Mouse (Mus musculus) MEL (cell line): Measurements from ENCODE around the gene Mpzl1. TPM values are rescaled to one million over a fixed set of nuclear protein-coding genes. Genes with fewer than 3 reads are reported as not detected.

ENCODE experiments used
- DNase-seq: peaks from one replicate; pipeline ENCODE4 v3.0.0; 2011; ENCODE audit warnings: low read depth, low spot score
- H3K27ac ChIP-seq: 2 replicates; pipeline ENCODE4 v1.5.1; 2012; ENCODE audit warnings: low read depth, mild to moderate bottlenecking, control low read depth, low read length, moderate library complexity; ENCODE audit not compliant: control insufficient read depth
- H3K27me3 ChIP-seq, 2 experiments: fragments of 150-350 bp in 1 of 2; sonication (generic) in 1 of 2; 2 replicates each; pipeline ENCODE4 v1.6.1; 2012; ENCODE audit warnings: low read length in 2 of 2, mild to moderate bottlenecking in 2 of 2, improper control_type of control experiment in 1 of 2, moderate library complexity in 1 of 2; ENCODE audit not compliant: insufficient read depth in 2 of 2, control insufficient read depth in 1 of 2
- H3K36me3 ChIP-seq, 2 experiments: 2 replicates each; pipeline ENCODE4 v1.6.1; 2012 to 2014; ENCODE audit warnings: low read length in 2 of 2, improper control_type of control experiment in 1 of 2, inconsistent platforms in 1 of 2, mild to moderate bottlenecking in 1 of 2; ENCODE audit not compliant: insufficient read depth in 2 of 2, control insufficient read depth in 1 of 2
- H3K4me1 ChIP-seq, 2 experiments: fragments of 150-350 bp in 1 of 2; sonication (generic) in 1 of 2; 2 replicates each; pipeline ENCODE4 v1.6.1; 2012; ENCODE audit warnings: low read length in 2 of 2, improper control_type of control experiment in 1 of 2, mild to moderate bottlenecking in 1 of 2; ENCODE audit not compliant: insufficient read depth in 2 of 2, control insufficient read depth in 1 of 2
- H3K4me3 ChIP-seq, 2 experiments: fragments of 150-350 bp in 1 of 2; sonication (generic) in 1 of 2; 2 replicates each; pipeline ENCODE4 v1.5.1; 2012; ENCODE audit warnings: low read depth in 2 of 2, low read length in 2 of 2, mild to moderate bottlenecking in 2 of 2, moderate library complexity in 2 of 2, control low read depth in 1 of 2, improper control_type of control experiment in 1 of 2; ENCODE audit not compliant: control insufficient read depth in 1 of 2, insufficient read depth in 1 of 2
- H3K79me2 ChIP-seq: 2 replicates; pipeline ENCODE4 v1.6.1; 2012; ENCODE audit warnings: mild to moderate bottlenecking, low read length, moderate library complexity; ENCODE audit not compliant: control insufficient read depth, poor library complexity, insufficient read depth
- H3K9ac ChIP-seq: 2 replicates; pipeline ENCODE4 v1.6.1; 2012; ENCODE audit warnings: low read depth, mild to moderate bottlenecking, control low read depth, low read length, moderate library complexity; ENCODE audit not compliant: control insufficient read depth, poor library complexity, severe bottlenecking
- H3K9me3 ChIP-seq: fragments of 150-350 bp; sonication (generic); replicated peaks from 2 replicates; pipeline ENCODE4 v1.6.1; 2012; ENCODE audit warnings: mild to moderate bottlenecking, low read length, improper control_type of control experiment, moderate library complexity; ENCODE audit not compliant: insufficient read depth
- BHLHE40 ChIP-seq: IDR thresholded peaks from 2 replicates; pipeline ENCODE4 v1.6.1; 2012; ENCODE audit warnings: low read depth, mild to moderate bottlenecking, inconsistent platforms, low read length, improper control_type of control experiment, borderline replicate concordance
- CHD1 ChIP-seq: IDR thresholded peaks from 2 replicates; pipeline ENCODE4 v1.6.1; 2012; ENCODE audit warnings: low read depth, mild to moderate bottlenecking, inconsistent platforms, low read length, improper control_type of control experiment
- CHD2 ChIP-seq: IDR thresholded peaks from 2 replicates; pipeline ENCODE4 v1.6.1; 2011; ENCODE audit warnings: low read length, improper control_type of control experiment
- CTCF ChIP-seq, 3 experiments: IDR thresholded peaks in 2 of 3; conservative IDR thresholded peaks in 1 of 3; 2 replicates each; pipeline ENCODE4 v1.5.1; 2011 to 2012; ENCODE audit warnings: low read length in 3 of 3, low read depth in 2 of 3, mild to moderate bottlenecking in 2 of 3, improper control_type of control experiment in 1 of 3, inconsistent platforms in 1 of 3, mixed read lengths in 1 of 3, moderate library complexity in 1 of 3; ENCODE audit not compliant: control insufficient read depth in 1 of 3, insufficient read depth in 1 of 3, poor library complexity in 1 of 3, severe bottlenecking in 1 of 3
- E2F4 ChIP-seq: IDR thresholded peaks from 2 replicates; pipeline ENCODE4 v1.6.1; 2011; ENCODE audit warnings: low read depth, low read length, improper control_type of control experiment, borderline replicate concordance
- ETS1 ChIP-seq: IDR thresholded peaks from 2 replicates; pipeline ENCODE4 v1.6.1; 2012; ENCODE audit warnings: low read depth, mild to moderate bottlenecking, inconsistent platforms, low read length, improper control_type of control experiment, moderate library complexity
- GABPA ChIP-seq: IDR thresholded peaks from 2 replicates; pipeline ENCODE4 v1.6.1; 2012; ENCODE audit warnings: low read depth, mild to moderate bottlenecking, inconsistent platforms, low read length, improper control_type of control experiment, moderate library complexity
- JUND ChIP-seq: IDR thresholded peaks from 2 replicates; pipeline ENCODE4 v1.6.1; 2011; ENCODE audit warnings: low read depth, mild to moderate bottlenecking, improper control_type of control experiment, low read length
- MAFK ChIP-seq: IDR thresholded peaks from 2 replicates; pipeline ENCODE4 v1.6.1; 2011; ENCODE audit warnings: low read depth, mild to moderate bottlenecking, low read length, improper control_type of control experiment, borderline replicate concordance
- MEF2A ChIP-seq: IDR thresholded peaks from 2 replicates; pipeline ENCODE4 v1.6.1; 2014; ENCODE audit warnings: low read depth, mild to moderate bottlenecking, inconsistent platforms, low read length, improper control_type of control experiment; ENCODE audit not compliant: poor library complexity, insufficient replicate concordance, severe bottlenecking; ENCODE audit errors: extremely low read depth
- MXI1 ChIP-seq: IDR thresholded peaks from 2 replicates; pipeline ENCODE4 v1.6.1; 2011; ENCODE audit warnings: mild to moderate bottlenecking, low read depth, low read length, improper control_type of control experiment
- POLR2AphosphoS2 ChIP-seq: IDR thresholded peaks from 2 replicates; pipeline ENCODE4 v1.6.1; 2011; ENCODE audit warnings: low read length, improper control_type of control experiment
- POLR2AphosphoS5 ChIP-seq: IDR thresholded peaks from 2 replicates; pipeline ENCODE4 v1.6.1; 2012; ENCODE audit warnings: low read depth, borderline replicate concordance, mild to moderate bottlenecking, inconsistent platforms, low read length, moderate library complexity, mixed read lengths
- RAD21 ChIP-seq: IDR thresholded peaks from 2 replicates; pipeline ENCODE4 v1.6.1; 2011; ENCODE audit warnings: mild to moderate bottlenecking, low read depth, low read length, improper control_type of control experiment
- SIN3A ChIP-seq: IDR thresholded peaks from 2 replicates; pipeline ENCODE4 v1.6.1; 2012; ENCODE audit warnings: low read length, improper control_type of control experiment, inconsistent platforms
- SMC3 ChIP-seq: IDR thresholded peaks from 2 replicates; pipeline ENCODE4 v1.6.1; 2011; ENCODE audit warnings: low read depth, low read length, improper control_type of control experiment
- TAL1 ChIP-seq: IDR thresholded peaks from 2 replicates; pipeline ENCODE4 v1.6.1; 2012; ENCODE audit warnings: mild to moderate bottlenecking, inconsistent platforms, low read length, moderate library complexity, mixed read lengths
- TCF12 ChIP-seq: IDR thresholded peaks from 2 replicates; pipeline ENCODE4 v1.6.1; 2014; ENCODE audit warnings: low read depth, mild to moderate bottlenecking, inconsistent platforms, low read length, improper control_type of control experiment, moderate library complexity
- USF1 ChIP-seq: IDR thresholded peaks from 2 replicates; pipeline ENCODE4 v1.6.1; 2014; ENCODE audit warnings: low read depth, mild to moderate bottlenecking, inconsistent platforms, low read length, improper control_type of control experiment, moderate library complexity
- ZKSCAN1 ChIP-seq: IDR thresholded peaks from 2 replicates; pipeline ENCODE4 v1.6.1; 2012; ENCODE audit warnings: low read depth, mild to moderate bottlenecking, inconsistent platforms, low read length, improper control_type of control experiment, moderate library complexity
- ZMIZ1 ChIP-seq: IDR thresholded peaks from 2 replicates; pipeline ENCODE4 v1.6.1; 2012; ENCODE audit warnings: low read depth, mild to moderate bottlenecking, inconsistent platforms, low read length, improper control_type of control experiment, moderate library complexity
- polyA plus RNA-seq, 2 experiments: library from polyadenylated mRNA; stranded (reverse) in 1 of 2; unstranded in 1 of 2; fragments of >175 nt in 1 of 2; fragments of >200 nt in 1 of 2; gene quantifications; 2 replicates each; pipeline versions ENCODE4 v1.2.1 to v1.2.4; 2012; ENCODE audit warnings: low replicate concordance in 2 of 2, low read depth in 1 of 2; ENCODE audit not compliant: insufficient read length in 2 of 2, insufficient read depth in 1 of 2, missing spikeins in 1 of 2
- total RNA-seq: library from RNA; depleted of rRNA; stranded (reverse); fragments of 300-350 nt; gene quantifications from 2 replicates; pipeline ENCODE4 v1.2.3, GENCODE M21; 2012

Mpzl1 gene
- total and polyA plus RNA-seq, 3 experiments: 3.2 to 19.8 TPM; not detected in 1

- Histone ChIP-seq H3K36me3 (no peaks in the 10 kb centered on the region; a peak in 1 of 4 replicates), H3K4me1 (no peaks in the 10 kb centered on the region), H3K79me2 (no peaks in the 10 kb centered on the region), H3K4me3 (no peak overlapping the region), H3K27me3 (no peaks in the 10 kb centered on the region), H3K9me3 (no peaks in the 10 kb centered on the region), H3K27ac (no peak overlapping the region), H3K9ac (no peak overlapping the region)
- no peak for DNase-seq
- TF ChIP-seq MXI1 (no peak), TAL1 (no peak), POLR2AphosphoS2 (no peak), TCF12 (no peak), ZMIZ1 (no peak), MEF2A (no peak), CHD2 (no peak)
Measured at GRCm38 (mm10) chr1:165668904-165669303, 34.6 kb upstream of the Mpzl1 start.

GRCm38 (mm10) chr1:165667380-165667779 is 33.0 kb upstream of the Mpzl1 start:
- TF ChIP-seq ETS1: no peak
- TF ChIP-seq ZKSCAN1: no peak
- no peak for TF ChIP-seq TCF12
- no peak for TF ChIP-seq TAL1
- TF ChIP-seq SIN3A: no peak
- no peak for TF ChIP-seq MAFK
- no peak for TF ChIP-seq POLR2AphosphoS2
- no peak for TF ChIP-seq ZMIZ1
- TF ChIP-seq SMC3: no peak
- no peak for TF ChIP-seq MEF2A
- no peak for TF ChIP-seq CHD1
- no peak for TF ChIP-seq GABPA
- TF ChIP-seq, all 39 proteins: peak for 0
- H3K79me2 ChIP-seq: no peaks in the 10 kb centered on the region
- H3K36me3 ChIP-seq: no peaks in the 10 kb centered on the region; a peak in 1 of 4 replicates
- no peaks in the 10 kb centered on the region for H3K27me3 ChIP-seq
- H3K27ac ChIP-seq: no peak overlapping the region
- no peaks in the 10 kb centered on the region for H3K4me1 ChIP-seq
- no peak overlapping the region for H3K4me3 ChIP-seq
- DNase-seq: no peak
- no peak overlapping the region for H3K9ac ChIP-seq
- H3K9me3 ChIP-seq: no peaks in the 10 kb centered on the region

- no peaks in the 10 kb centered on the region; a peak in 1 of 4 replicates for H3K36me3 ChIP-seq
Measured at GRCm38 (mm10) chr1:165666944-165667343, 32.6 kb upstream of the Mpzl1 start.

More at GRCm38 (mm10) chr1:165666944-165667343, 32.6 kb upstream of the Mpzl1 start:
- Histone ChIP-seq H3K27me3 (no peaks in the 10 kb centered on the region), H3K4me3 (no peak overlapping the region), H3K4me1 (no peaks in the 10 kb centered on the region), H3K9me3 (no peaks in the 10 kb centered on the region), H3K79me2 (no peaks in the 10 kb centered on the region), H3K27ac (no peak overlapping the region), H3K9ac (no peak overlapping the region)
- TF ChIP-seq E2F4 (no peak), SIN3A (no peak), POLR2AphosphoS2 (no peak), CHD1 (no peak), JUND (no peak), BHLHE40 (no peak), CTCF (IDR thresholded peaks at IDR 0.05 in 2 of 3, conservative IDR thresholded peaks at IDR 0.05 in 1 of 3; ENCODE audit: control insufficient read depth in 1 of 3, insufficient read depth in 1 of 3, low read depth in 2 of 3, low read length in 3 of 3, poor library complexity in 1 of 3, severe bottlenecking in 1 of 3) (no peak), RAD21 (no peak), USF1 (no peak), POLR2AphosphoS5 (no peak)
- DNase-seq: no peak
